Mouse (Mus musculus): Measurements from ENCODE around the gene BC051019. TPM values are rescaled to one million over a fixed set of nuclear protein-coding genes. Genes with fewer than 3 reads are reported as not detected.

Gene BC051019
- polyA plus RNA-seq, 1 experiment from 2014 or later, result 0.25 TPM

DNA sequence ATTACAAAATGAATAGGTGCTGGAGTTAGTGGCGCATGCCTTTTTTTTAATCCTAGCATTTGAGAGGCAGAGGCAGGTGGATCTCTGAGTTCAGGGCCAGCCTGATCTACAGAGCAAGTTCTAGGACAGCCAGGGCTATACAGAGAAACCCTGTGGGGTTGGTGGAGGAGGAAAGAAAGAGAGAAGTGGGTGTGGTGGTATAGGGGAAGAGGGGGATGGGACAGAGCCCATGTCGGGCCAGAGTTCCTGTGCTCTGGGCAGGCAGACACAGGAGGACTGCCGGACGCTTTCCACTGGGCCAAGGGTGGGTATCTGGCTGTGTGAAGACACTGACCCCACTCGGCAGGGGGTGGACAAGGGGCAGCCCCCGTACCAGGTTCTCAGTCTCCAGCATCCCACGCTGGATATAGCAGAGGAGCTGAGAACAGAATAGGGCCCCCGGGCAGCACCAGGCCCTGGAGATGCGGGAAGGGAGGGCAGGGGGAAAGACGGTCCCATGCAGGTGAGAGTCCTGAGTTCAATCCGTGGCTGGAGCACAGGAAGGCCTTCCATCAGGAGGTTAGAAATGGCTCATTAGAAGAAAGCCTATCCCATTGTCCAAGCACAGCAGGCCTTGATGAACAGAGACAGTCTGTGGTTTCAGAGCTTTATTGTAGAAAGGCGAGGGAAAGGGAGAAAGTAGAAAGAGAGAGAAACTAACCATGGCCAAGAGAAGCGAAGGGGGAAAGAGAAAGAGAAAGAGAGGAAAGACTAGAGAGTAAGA lies 28.9 kb downstream of the BC051019 start:
- 84% methylated on average over 13 of the region's 13 CpGs for WGBS
- no peak for TF ChIP-seq CTCF (IDR thresholded peaks at IDR 0.05; ENCODE audit: low read depth)
- TF ChIP-seq EP300 (optimal IDR thresholded peaks at IDR 0.05), result no peak
- Histone ChIP-seq H3K27me3 (ENCODE audit: control insufficient read depth, insufficient read depth, low read length) (no peaks in the 10 kb centered on the region), H3K27ac (replicated peaks) (no peak overlapping the region), H3K4me2 (replicated peaks; ENCODE audit: low read depth) (no peak overlapping the region), H3K4me1 (replicated peaks; ENCODE audit: control insufficient read depth, insufficient read depth) (no peaks in the 10 kb centered on the region), H3K36me3 (ENCODE audit: control insufficient read depth, insufficient read depth, low read length) (no peaks in the 10 kb centered on the region), H3K9me3 (ENCODE audit: control insufficient read depth, low read length) (no peaks in the 10 kb centered on the region), H3K4me3 (ENCODE audit: low read depth, low read length) (no peak overlapping the region), H3K9ac (ENCODE audit: low read length) (no peak overlapping the region)
- DNase-seq (ENCODE audit: low spot score) (no peak), ATAC-seq (ENCODE audit: low FRiP score, low TSS enrichment) (no peak)

DNA sequence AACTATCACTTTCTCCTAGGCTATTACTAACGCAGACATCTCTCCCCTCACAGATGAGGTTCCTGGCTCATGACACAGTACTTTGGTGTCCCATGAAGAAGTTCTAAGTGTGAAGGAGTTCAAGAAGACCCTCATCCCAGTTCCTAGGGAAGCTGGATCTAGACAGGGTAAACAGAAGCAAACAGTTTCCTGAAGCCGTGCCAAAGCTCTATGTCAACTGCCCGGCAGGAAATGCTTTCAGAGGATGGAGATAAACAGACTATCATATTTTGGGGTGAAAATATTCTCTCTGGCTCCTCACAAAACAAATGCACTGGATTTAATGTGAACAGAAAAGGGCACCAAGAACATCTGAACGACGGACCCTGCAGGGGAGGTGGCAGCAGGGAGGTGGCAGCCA lies 32.7 kb downstream of the BC051019 start:
- no peak for ATAC-seq (ENCODE audit: low FRiP score, low TSS enrichment)
- Histone ChIP-seq H3K9ac (ENCODE audit: low read length) (no peak overlapping the region), H3K27me3 (ENCODE audit: control insufficient read depth, insufficient read depth, low read length) (no peaks in the 10 kb centered on the region), H3K9me3 (ENCODE audit: control insufficient read depth, low read length) (no peaks in the 10 kb centered on the region), H3K27ac (replicated peaks) (no peak overlapping the region), H3K4me1 (replicated peaks; ENCODE audit: control insufficient read depth, insufficient read depth) (0 out of 2 replicates have a peak, but pooled peaks cover 3% of the 10 kb centered on the region), H3K4me3 (ENCODE audit: low read depth, low read length) (no peak overlapping the region), H3K4me2 (replicated peaks; ENCODE audit: low read depth) (no peak overlapping the region), H3K36me3 (ENCODE audit: control insufficient read depth, insufficient read depth, low read length) (no peaks in the 10 kb centered on the region)
- DNase-seq (ENCODE audit: low spot score), result no peak
- WGBS, result 55% methylated on average over 5 of the region's 5 CpGs
- TF ChIP-seq CTCF (IDR thresholded peaks at IDR 0.05; ENCODE audit: low read depth) (no peak), EP300 (optimal IDR thresholded peaks at IDR 0.05) (no peak)

DNA sequence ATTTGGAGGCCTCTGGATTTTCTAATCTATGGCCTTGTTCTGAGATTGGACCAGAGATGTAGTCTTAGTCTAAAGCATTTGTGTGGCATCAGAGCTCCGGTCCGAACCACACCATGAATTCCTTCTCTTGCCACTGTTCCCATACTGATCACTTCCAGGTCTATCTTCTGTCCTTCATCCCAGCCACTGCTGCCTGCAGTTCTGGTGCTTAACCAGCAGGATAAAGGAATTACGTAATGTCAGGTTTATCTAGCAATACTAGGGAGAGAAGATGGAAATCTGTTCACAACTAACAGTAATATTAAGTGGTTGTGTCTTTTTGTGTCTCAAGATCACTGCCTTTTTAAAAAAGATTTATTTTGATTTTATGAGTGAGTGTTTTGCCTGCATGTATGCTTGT lies 33.5 kb downstream of the BC051019 start:
- peak; percentile 62 for TF ChIP-seq CTCF (IDR thresholded peaks at IDR 0.05; ENCODE audit: low read depth)
- TF ChIP-seq EP300 (optimal IDR thresholded peaks at IDR 0.05), result no peak
- H3K27ac ChIP-seq (replicated peaks), result no peak overlapping the region
- H3K9me3 ChIP-seq (ENCODE audit: control insufficient read depth, low read length), result no peaks in the 10 kb centered on the region
- H3K4me2 ChIP-seq (replicated peaks; ENCODE audit: low read depth), result no peak overlapping the region
- H3K27me3 ChIP-seq (ENCODE audit: control insufficient read depth, insufficient read depth, low read length), result no peaks in the 10 kb centered on the region
- no peak overlapping the region for H3K4me3 ChIP-seq (ENCODE audit: low read depth, low read length)
- ATAC-seq (ENCODE audit: low FRiP score, low TSS enrichment) (no peak), DNase-seq (ENCODE audit: low spot score) (no peak)
- H3K9ac ChIP-seq (ENCODE audit: low read length), result no peak overlapping the region
- 0 out of 2 replicates have a peak, but pooled peaks cover 3% of the 10 kb centered on the region for H3K4me1 ChIP-seq (replicated peaks; ENCODE audit: control insufficient read depth, insufficient read depth)
- no peaks in the 10 kb centered on the region for H3K36me3 ChIP-seq (ENCODE audit: control insufficient read depth, insufficient read depth, low read length)
- 92% methylated on average over 3 of the region's 3 CpGs for WGBS

DNA sequence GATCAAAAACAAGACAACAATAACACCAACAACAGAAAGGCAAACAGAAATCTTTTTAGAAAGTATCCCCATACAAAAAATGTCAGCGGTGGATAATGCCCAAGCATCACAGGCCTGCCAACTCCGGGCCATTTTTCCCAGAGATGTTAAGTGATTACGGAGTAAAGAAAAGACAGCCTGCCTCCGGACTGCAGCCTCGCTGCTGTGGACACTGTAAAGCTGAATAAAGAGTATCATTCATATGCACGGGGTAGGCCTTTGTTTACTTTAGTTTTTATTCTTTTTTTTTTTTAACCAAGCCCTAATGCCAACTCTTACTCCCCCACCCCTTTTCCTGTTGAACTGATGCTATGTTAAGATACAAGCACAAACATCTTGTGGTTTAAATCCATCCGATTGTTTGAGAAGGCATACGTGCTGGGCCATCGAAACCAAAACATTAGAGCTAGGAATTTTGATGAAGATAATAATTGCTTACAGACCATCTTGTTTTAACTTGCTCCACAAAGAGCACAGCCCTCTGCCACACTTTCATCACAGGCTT lies 37.0 kb downstream of the BC051019 start:
- TF ChIP-seq EP300 (optimal IDR thresholded peaks at IDR 0.05), result no peak
- TF ChIP-seq CTCF (IDR thresholded peaks at IDR 0.05; ENCODE audit: low read depth), result no peak
- H3K27ac ChIP-seq (replicated peaks), result no peak overlapping the region
- 19% methylated on average over 9 of the region's 9 CpGs for WGBS
- H3K4me2 ChIP-seq (replicated peaks; ENCODE audit: low read depth), result no peak overlapping the region
- no peaks in the 10 kb centered on the region for H3K9me3 ChIP-seq (ENCODE audit: control insufficient read depth, low read length)
- H3K36me3 ChIP-seq (ENCODE audit: control insufficient read depth, insufficient read depth, low read length), result no peaks in the 10 kb centered on the region
- ATAC-seq (ENCODE audit: low FRiP score, low TSS enrichment) (no peak), DNase-seq (ENCODE audit: low spot score) (no peak)
- no peak overlapping the region for H3K9ac ChIP-seq (ENCODE audit: low read length)
- H3K4me1 ChIP-seq (replicated peaks; ENCODE audit: control insufficient read depth, insufficient read depth), result 0 out of 2 replicates have a peak, but pooled peaks cover 3% of the 10 kb centered on the region
- H3K4me3 ChIP-seq (ENCODE audit: low read depth, low read length), result no peak overlapping the region
- no peaks in the 10 kb centered on the region for H3K27me3 ChIP-seq (ENCODE audit: control insufficient read depth, insufficient read depth, low read length)

DNA sequence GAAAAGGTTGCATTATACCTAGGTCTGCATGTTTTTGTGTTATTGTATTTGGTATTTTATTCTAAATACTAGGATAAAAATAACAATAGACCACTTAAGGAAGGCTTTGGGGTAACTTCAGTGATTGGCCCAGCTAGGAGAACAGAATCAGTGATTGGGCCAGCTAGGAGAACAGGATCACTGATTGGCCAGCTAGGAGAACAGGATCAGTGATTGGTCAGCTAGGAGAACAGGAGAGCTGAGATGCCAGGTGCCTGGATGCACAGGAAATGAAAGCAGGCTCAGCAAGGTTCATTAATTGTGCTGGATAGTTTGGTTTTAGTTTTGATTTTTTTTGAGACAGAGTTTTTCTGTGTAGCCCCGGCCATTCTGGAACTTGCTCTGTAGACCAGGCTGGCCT lies 42.8 kb downstream of the BC051019 start:
- ATAC-seq (ENCODE audit: low FRiP score, low TSS enrichment) (no peak), DNase-seq (ENCODE audit: low spot score) (no peak)
- WGBS, result 93% methylated on average over 1 of the region's 1 CpGs

DNA sequence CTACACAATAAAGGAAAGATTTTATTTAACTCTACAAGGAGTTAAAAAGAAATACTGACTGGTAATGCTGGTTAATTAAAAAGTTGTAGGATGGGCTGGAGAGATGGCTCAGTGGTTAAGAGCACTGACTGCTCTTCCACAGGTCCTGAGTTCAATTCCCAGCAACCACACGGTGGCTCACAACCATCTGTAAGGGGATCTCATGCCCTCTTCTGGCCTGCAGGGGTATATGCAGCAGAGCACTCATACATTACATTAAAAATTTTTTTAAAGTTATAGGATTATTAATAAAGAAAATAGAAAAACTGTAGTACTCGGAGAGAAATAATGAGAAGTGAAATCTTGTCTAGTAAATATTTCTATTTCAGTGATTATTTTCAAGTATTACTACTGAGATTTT lies 43.4 kb downstream of the BC051019 start:
- H3K27me3 ChIP-seq (ENCODE audit: control insufficient read depth, insufficient read depth, low read length), result no peaks in the 10 kb centered on the region
- WGBS, result 93% methylated on average over 2 of the region's 2 CpGs
- DNase-seq (ENCODE audit: low spot score) (no peak), ATAC-seq (ENCODE audit: low FRiP score, low TSS enrichment) (no peak)
- no peaks in the 10 kb centered on the region for H3K36me3 ChIP-seq (ENCODE audit: control insufficient read depth, insufficient read depth, low read length)
- H3K27ac ChIP-seq (replicated peaks), result no peak overlapping the region
- H3K9me3 ChIP-seq (ENCODE audit: control insufficient read depth, low read length), result no peaks in the 10 kb centered on the region
- H3K4me1 ChIP-seq (replicated peaks; ENCODE audit: control insufficient read depth, insufficient read depth), result no peaks in the 10 kb centered on the region
- TF ChIP-seq CTCF (IDR thresholded peaks at IDR 0.05; ENCODE audit: low read depth) (peak; percentile 39), EP300 (optimal IDR thresholded peaks at IDR 0.05) (no peak)
- no peak overlapping the region for H3K9ac ChIP-seq (ENCODE audit: low read length)
- no peak overlapping the region for H3K4me2 ChIP-seq (replicated peaks; ENCODE audit: low read depth)
- no peak overlapping the region for H3K4me3 ChIP-seq (ENCODE audit: low read depth, low read length)

More for the DNA sequence above, 42.8 kb downstream of the BC051019 start:
- no peaks in the 10 kb centered on the region for H3K9me3 ChIP-seq (ENCODE audit: control insufficient read depth, low read length)
- no peaks in the 10 kb centered on the region for H3K36me3 ChIP-seq (ENCODE audit: control insufficient read depth, insufficient read depth, low read length)
- no peak overlapping the region for H3K4me2 ChIP-seq (replicated peaks; ENCODE audit: low read depth)
- H3K27ac ChIP-seq (replicated peaks), result no peak overlapping the region
- no peaks in the 10 kb centered on the region for H3K27me3 ChIP-seq (ENCODE audit: control insufficient read depth, insufficient read depth, low read length)
- no peak for TF ChIP-seq CTCF (IDR thresholded peaks at IDR 0.05; ENCODE audit: low read depth)
- no peak for TF ChIP-seq EP300 (optimal IDR thresholded peaks at IDR 0.05)
- no peak overlapping the region for H3K4me3 ChIP-seq (ENCODE audit: low read depth, low read length)
- no peaks in the 10 kb centered on the region for H3K4me1 ChIP-seq (replicated peaks; ENCODE audit: control insufficient read depth, insufficient read depth)
- no peak overlapping the region for H3K9ac ChIP-seq (ENCODE audit: low read length)

Data from stomach, postnatal 0 days (tissue).